Mouse (Mus musculus) neural tube, embryonic 11.5 days (tissue): Measurements from ENCODE around the gene Mss51. TPM values are rescaled to one million over a fixed set of nuclear protein-coding genes. Genes with fewer than 3 reads are reported as not detected.

Source experiments
- polyA plus RNA-seq: library from polyadenylated mRNA; unstranded; fragments of >200 nt; fragmentation: Nextera tagmentation; extraction: Ambion mirVana; gene quantifications from 2 replicates; pipeline ENCODE4 v1.2.1, GENCODE M21; 2014

Mss51 gene
- polyA plus RNA-seq, 1 experiment from 2014 or later, result 0.98 TPM

Other genes starting within 250 kb of the Mss51 start
- gene Kcnk16, start 227.7 kb downstream of the Mss51 start, polyA plus RNA-seq, result not detected in 2 replicates
- gene Nudt13, start 202.2 kb downstream of the Mss51 start, polyA plus RNA-seq, result 6.2 and 8.1 TPM in 2 replicates
- gene Ecd, start 148.8 kb downstream of the Mss51 start, polyA plus RNA-seq, result 68.5 and 71.6 TPM in 2 replicates
- gene Fam149b, start 148.7 kb downstream of the Mss51 start, polyA plus RNA-seq, result 53.1 and 55.7 TPM in 2 replicates
- 236 and 245 TPM in 2 replicates for gene Dnajc9, start 108.0 kb downstream of the Mss51 start, polyA plus RNA-seq
- gene Mrps16, start 103.3 kb downstream of the Mss51 start, polyA plus RNA-seq, result 75.0 and 75.6 TPM in 2 replicates
- gene Cfap70, start 44.7 kb downstream of the Mss51 start, polyA plus RNA-seq, result 0.24 and 0.53 TPM in 2 replicates
- gene Anxa7, start 16.8 kb downstream of the Mss51 start, polyA plus RNA-seq, result 14.7 and 17.2 TPM in 2 replicates
- gene Ppp3cb, start 49.7 kb upstream of the Mss51 start, polyA plus RNA-seq, result 61.1 and 62.4 TPM in 2 replicates
- gene Usp54, start 144.2 kb upstream of the Mss51 start, polyA plus RNA-seq, result 14.0 and 15.7 TPM in 2 replicates
- gene Myoz1, start 159.6 kb upstream of the Mss51 start, polyA plus RNA-seq, result 0.45 and 0.55 TPM in 2 replicates
- 6.2 and 7.5 TPM in 2 replicates for gene Synpo2l, start 171.5 kb upstream of the Mss51 start, polyA plus RNA-seq
- gene Sec24c, start 177.4 kb upstream of the Mss51 start, polyA plus RNA-seq, result 90.6 and 95.8 TPM in 2 replicates
- 22.6 and 23.1 TPM in 2 replicates for gene Fut11, start 198.1 kb upstream of the Mss51 start, polyA plus RNA-seq
- 212 and 214 TPM in 2 replicates for gene Chchd1, start 206.1 kb upstream of the Mss51 start, polyA plus RNA-seq
- 30.2 and 36.0 TPM in 2 replicates for gene Zswim8, start 210.7 kb upstream of the Mss51 start, polyA plus RNA-seq
- 23.0 and 24.4 TPM in 2 replicates for gene Ndst2, start 237.7 kb upstream of the Mss51 start, polyA plus RNA-seq